Mouse (Mus musculus) C2C12 (cell line): Measurements from ENCODE around the gene Wdr74.

Experiments used
- CTCF ChIP-seq: IDR thresholded peaks from one replicate; pipeline ENCODE4 v1.5.1; 2011; ENCODE audit not compliant: control insufficient read depth, insufficient read depth, insufficient read length
- MAX ChIP-seq: IDR thresholded peaks from one replicate; pipeline ENCODE4 v1.6.1; 2011; ENCODE audit warnings: mild to moderate bottlenecking, control low read depth
- USF1 ChIP-seq: IDR thresholded peaks from one replicate; pipeline ENCODE4 v1.6.1; 2011; ENCODE audit warnings: low read depth, mild to moderate bottlenecking, control low read depth, moderate library complexity

DNA sequence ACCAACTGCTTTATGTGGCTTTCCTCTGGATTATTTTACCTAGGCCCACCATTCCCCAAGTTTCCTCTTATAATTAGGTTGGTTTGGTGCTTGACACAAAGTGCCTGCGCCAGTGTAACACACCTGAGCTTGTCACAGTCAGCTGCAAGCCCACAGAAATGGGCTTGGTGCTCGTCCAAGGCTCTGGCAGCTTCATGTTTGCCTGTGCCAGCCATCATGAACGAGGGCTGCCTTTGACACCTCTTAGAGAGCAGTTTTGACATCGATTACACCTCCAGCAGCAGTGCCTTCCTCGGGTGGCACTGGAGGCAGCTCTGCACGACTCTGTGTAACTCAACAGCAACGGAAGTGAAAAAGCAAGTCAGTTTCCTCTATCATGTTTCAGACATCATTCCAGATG lies 54.5 kb downstream of the Wdr74 start:
- no peak for TF ChIP-seq CTCF
- no peak for TF ChIP-seq MAX
- TF ChIP-seq USF1, result no peak
